Mouse (Mus musculus) forebrain, embryonic 12.5 days (tissue): ENCODE results near the gene Oas1f. TPM values are rescaled to one million over a fixed set of nuclear protein-coding genes. Genes with fewer than 3 reads are reported as not detected.
"Not testable (repeated sequence)": the region's sequence is repeated elsewhere in the genome, so short reads cannot be mapped to it uniquely, and the experiment has no call there.

Experiments
- ATAC-seq: fragments of 200-750 bp; cut with Nextera tagmentation; 2 replicates; pipeline ENCODE4 v1.8.0; 2017; ENCODE audit warnings: moderate TSS enrichment; ENCODE audit not compliant: low FRiP score
- H3K27ac ChIP-seq: fragments of 300-500 bp; sonication (generic); 2 replicates; pipeline ENCODE4 v1.5.1; 2016; ENCODE audit warnings: mild to moderate bottlenecking
- H3K27me3 ChIP-seq: fragments of 300-500 bp; sonication (generic); 2 replicates; pipeline ENCODE4 v1.6.1; 2016; ENCODE audit warnings: mild to moderate bottlenecking
- H3K36me3 ChIP-seq: fragments of 300-500 bp; sonication (generic); replicated peaks from 2 replicates; pipeline ENCODE4 v1.6.1; 2016; ENCODE audit warnings: mild to moderate bottlenecking
- H3K4me1 ChIP-seq: fragments of 300-500 bp; sonication (generic); 2 replicates; pipeline ENCODE4 v1.6.1; 2016
- H3K4me2 ChIP-seq: fragments of 300-500 bp; sonication (generic); 2 replicates; pipeline ENCODE4 v1.6.1; 2016; ENCODE audit warnings: mild to moderate bottlenecking, moderate library complexity
- H3K4me3 ChIP-seq: fragments of 300-500 bp; sonication (generic); replicated peaks from 2 replicates; pipeline ENCODE4 v1.5.1; 2016; ENCODE audit warnings: mild to moderate bottlenecking
- H3K9ac ChIP-seq: fragments of 300-500 bp; sonication (generic); 2 replicates; pipeline ENCODE4 v1.6.1; 2016; ENCODE audit warnings: mild to moderate bottlenecking
- H3K9me3 ChIP-seq: fragments of 300-500 bp; sonication (generic); 2 replicates; pipeline ENCODE4 v1.6.1; 2016
- WGBS: fragments of 180-500 bp; shearing (Covaris S2); methylation state at CpG from one replicate; pipeline ENCODE4 v1.1.7; 2016; 5-methylcytosine and 5-hydroxymethylcytosine counted together
- polyA plus RNA-seq: library from polyadenylated mRNA; unstranded; fragments of >200 nt; fragmentation: Nextera tagmentation; extraction: Ambion mirVana; gene quantifications from 2 replicates; pipeline ENCODE4 v1.2.1, GENCODE M21; 2016

Gene Oas1f
- polyA plus RNA-seq, 1 experiment from 2014 or later = not detected

DNA sequence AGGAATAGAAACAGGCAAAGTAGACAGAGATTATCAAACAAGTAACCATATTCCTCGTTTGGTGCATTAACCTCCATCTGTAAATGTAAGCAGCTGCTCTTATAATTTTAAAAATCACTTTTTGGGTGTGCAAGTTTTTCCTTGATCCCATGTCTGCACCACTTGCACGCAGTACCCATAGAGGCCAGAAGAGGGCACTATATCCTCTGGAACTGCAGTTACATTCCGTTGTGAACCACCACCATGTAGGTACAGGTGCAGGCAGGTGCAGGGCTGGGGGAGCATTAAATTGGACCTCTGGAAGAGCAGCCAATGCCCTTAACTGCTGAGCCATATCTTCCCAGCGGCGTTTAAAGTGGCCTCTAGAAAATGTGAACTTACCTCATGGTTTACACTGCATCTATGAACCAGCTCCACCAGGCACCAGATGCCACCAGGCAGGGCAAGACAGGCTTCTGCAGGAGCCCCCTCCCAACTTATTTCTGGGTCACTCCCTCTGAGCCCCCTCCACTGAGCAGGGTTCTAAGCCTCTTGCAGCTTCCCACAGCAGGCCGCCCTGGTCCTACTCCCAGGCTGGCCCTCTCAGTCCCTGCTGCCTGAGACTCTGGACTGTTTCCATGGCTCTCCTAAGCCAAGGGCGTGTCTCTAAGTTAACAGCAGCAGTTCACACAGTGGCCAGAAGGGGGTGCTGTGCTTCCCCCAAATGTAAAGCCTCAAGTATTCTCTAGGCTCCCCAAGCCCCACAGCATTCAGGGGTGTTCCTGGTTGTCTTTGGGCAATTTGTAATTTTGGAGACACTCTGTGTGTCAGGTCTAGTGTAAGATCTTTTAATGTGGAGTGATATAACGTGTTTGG, 10.2 kb upstream of the Oas1f start:
- H3K4me2 ChIP-seq = no peak overlapping the region
- H3K27me3 ChIP-seq = 0 out of 2 replicates have a peak, but pooled peaks cover 7% of the 10 kb centered on the region
- H3K27ac ChIP-seq = no peak overlapping the region
- WGBS = 9% methylated on average over 8 of the region's 8 CpGs
- H3K9me3 ChIP-seq = no peaks in the 10 kb centered on the region
- no peak overlapping the region for H3K9ac ChIP-seq
- no peaks in the 10 kb centered on the region for H3K36me3 ChIP-seq
- peaks cover 11% of the 10 kb centered on the region for H3K4me1 ChIP-seq
- no peak for ATAC-seq
- no peak overlapping the region for H3K4me3 ChIP-seq

DNA sequence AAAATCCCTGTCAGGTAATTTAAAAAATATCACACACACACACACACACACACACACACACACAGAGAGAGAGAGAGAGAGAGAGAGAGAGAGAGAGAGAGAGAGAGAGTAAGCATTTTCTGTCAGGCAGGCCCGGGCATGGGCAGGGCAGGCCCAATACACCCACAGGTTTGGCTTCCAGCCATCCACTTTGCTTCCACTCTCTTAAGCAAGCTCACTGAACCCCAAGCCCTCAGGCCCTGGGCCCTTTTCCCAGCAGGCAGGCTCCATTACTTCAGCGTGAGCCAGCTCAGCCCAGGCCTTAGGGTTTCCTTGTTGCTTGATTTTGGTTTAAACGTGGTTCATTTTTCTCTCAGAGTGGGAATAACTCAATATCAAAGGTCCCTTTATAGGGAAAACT, 2.5 kb upstream of the Oas1f start:
- Histone ChIP-seq H3K9ac (no peak overlapping the region), H3K4me3 (no peak overlapping the region), H3K27me3 (no peaks in the 10 kb centered on the region; the same call in 1 of the 2 replicates), H3K9me3 (no peaks in the 10 kb centered on the region), H3K27ac (no peak overlapping the region), H3K4me1 (no peaks in the 10 kb centered on the region), H3K36me3 (no peaks in the 10 kb centered on the region), H3K4me2 (no peak overlapping the region)
- 77% methylated on average over 3 of the region's 3 CpGs for WGBS
- no peak for ATAC-seq

DNA sequence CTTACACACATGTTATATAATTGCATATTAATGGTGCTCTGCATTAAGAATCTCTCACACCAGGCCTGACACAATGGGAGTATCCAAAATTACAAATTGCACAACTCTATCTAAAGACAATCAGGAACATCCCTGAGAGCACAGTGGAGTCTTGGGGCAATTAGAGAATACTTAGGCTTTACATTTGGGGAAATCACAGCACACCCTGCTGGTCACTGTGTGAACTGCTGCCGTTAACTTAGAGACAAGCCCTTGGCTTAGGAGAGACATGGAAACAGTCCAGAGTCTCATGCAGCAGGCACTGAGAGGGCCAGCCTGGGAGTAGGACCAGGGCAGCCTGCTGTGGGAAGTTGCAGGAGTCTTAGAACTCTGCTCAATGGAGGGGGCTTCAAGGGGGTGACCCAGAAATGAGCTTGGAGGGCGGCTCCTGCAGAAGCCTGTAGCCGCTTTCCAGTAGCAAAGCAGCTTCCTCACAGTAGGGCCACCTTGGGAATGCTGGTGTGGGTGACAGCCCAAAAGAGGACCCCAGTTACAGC, 2.5 kb downstream of the Oas1f start:
- no peak overlapping the region for H3K4me2 ChIP-seq
- no peaks in the 10 kb centered on the region for H3K4me1 ChIP-seq
- no peak overlapping the region for H3K9ac ChIP-seq
- 61% methylated on average over 3 of the region's 3 CpGs for WGBS
- no peak overlapping the region for H3K27ac ChIP-seq
- peaks cover 10% of the 10 kb centered on the region for H3K9me3 ChIP-seq
- H3K4me3 ChIP-seq = no peak overlapping the region
- no peaks in the 10 kb centered on the region; the same call in 1 of the 2 replicates for H3K27me3 ChIP-seq
- H3K36me3 ChIP-seq = no peaks in the 10 kb centered on the region
- ATAC-seq = no peak

GRCm38 (mm10) chr5:120859241-120859640, 12.1 kb downstream of the Oas1f start:
- no peaks in the 10 kb centered on the region for H3K4me1 ChIP-seq
- no peak overlapping the region for H3K4me2 ChIP-seq
- H3K36me3 ChIP-seq = no peaks in the 10 kb centered on the region
- ATAC-seq = no peak
- peaks cover 8% of the 10 kb centered on the region; the same call in 1 of the 2 replicates for H3K9me3 ChIP-seq
- WGBS = 78% methylated on average over 2 of the region's 2 CpGs
- H3K9ac ChIP-seq = no peak overlapping the region
- no peak overlapping the region for H3K27ac ChIP-seq
- H3K4me3 ChIP-seq = no peak overlapping the region
- H3K27me3 ChIP-seq = no peaks in the 10 kb centered on the region

GRCm38 (mm10) chr5:120861121-120861520, 14.0 kb downstream of the Oas1f start, which contains the start of gene Oas1h:
Gene Oas1h (plus strand): TSS chr5:120861421.
- Histone ChIP-seq H3K4me2 (no peak within 1 kb of the TSS), H3K36me3 (no peaks in the 10 kb centered on the region), H3K4me1 (no peaks in the 10 kb centered on the region), H3K27me3 (no peaks in the 10 kb centered on the region), H3K9me3 (no peaks in the 10 kb centered on the region), H3K4me3 (no peak within 1 kb of the TSS), H3K27ac (no peak within 1 kb of the TSS), H3K9ac (no peak within 1 kb of the TSS)
- WGBS = 52% methylated on average over 4 of the region's 4 CpGs
- ATAC-seq = no peak

DNA sequence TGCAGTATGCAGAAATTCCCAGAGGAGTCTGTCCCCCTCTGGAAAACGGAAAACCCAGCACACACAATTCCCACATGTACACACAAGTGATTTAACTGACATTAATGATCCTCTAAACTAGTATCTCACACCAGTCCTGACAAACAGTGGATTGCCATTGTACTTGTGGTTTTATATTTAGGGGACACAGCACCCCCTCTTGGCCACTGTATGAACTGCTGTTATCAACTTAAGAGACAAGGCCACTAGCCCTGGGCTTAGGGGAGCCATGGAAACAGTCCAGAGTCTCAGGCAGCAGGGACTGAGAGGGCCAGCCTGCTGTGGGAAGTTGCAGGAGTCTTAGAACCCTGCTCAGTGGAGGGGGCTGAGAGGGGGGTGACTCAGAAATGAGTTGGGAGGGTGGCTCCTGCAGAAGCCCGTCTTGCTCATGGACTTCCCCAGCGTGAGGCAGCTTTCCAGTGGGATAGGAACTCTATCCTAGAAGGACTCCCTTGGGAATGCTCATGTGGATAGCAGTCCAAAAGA, 18.2 kb downstream of the Oas1f start:
- no peak overlapping the region for H3K4me3 ChIP-seq
- no peak for ATAC-seq
- H3K9me3 ChIP-seq = no peaks in the 10 kb centered on the region
- H3K27me3 ChIP-seq = no peaks in the 10 kb centered on the region
- H3K9ac ChIP-seq = no peak overlapping the region
- H3K4me1 ChIP-seq = no peaks in the 10 kb centered on the region
- H3K4me2 ChIP-seq = no peak overlapping the region
- no peaks in the 10 kb centered on the region for H3K36me3 ChIP-seq
- H3K27ac ChIP-seq = no peak overlapping the region
- WGBS = 71% methylated on average over 3 of the region's 3 CpGs

DNA sequence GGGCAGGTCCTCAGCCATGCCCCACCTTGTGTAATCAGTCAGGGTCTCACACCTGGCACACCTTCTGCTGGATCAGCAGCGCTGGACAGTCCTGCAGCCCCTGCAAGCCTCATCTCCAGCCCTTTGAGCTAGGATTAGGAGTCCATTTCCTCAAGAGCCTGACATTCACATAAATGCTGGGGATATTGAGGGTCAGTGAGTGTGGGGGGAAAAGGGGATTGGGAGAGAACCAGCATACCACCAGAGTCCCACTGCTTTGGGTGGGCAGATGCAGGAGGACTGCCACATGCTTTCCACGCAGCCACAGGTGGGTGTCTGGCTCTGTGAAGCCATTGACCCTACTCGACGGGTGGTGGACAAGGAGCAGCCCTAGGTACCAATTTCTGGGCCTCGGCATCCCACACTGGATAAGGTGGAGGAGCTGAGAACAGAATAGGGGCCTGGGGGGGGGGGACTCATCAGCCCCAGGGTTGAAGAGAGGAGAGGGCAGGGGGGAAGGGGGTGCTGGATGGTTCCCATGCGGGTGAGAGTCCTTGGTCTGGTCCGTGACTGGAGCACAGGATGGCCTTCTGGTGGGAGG, 22.4 kb downstream of the Oas1f start:
- no peak for ATAC-seq
- Histone ChIP-seq H3K4me1 (no peaks in the 10 kb centered on the region), H3K27me3 (no peaks in the 10 kb centered on the region), H3K4me2 (no peak overlapping the region), H3K36me3 (no peaks in the 10 kb centered on the region), H3K27ac (no peak overlapping the region), H3K9me3 (no peaks in the 10 kb centered on the region), H3K9ac (no peak overlapping the region), H3K4me3 (no peak overlapping the region)
- WGBS = 80% methylated on average over 7 of the region's 7 CpGs

DNA sequence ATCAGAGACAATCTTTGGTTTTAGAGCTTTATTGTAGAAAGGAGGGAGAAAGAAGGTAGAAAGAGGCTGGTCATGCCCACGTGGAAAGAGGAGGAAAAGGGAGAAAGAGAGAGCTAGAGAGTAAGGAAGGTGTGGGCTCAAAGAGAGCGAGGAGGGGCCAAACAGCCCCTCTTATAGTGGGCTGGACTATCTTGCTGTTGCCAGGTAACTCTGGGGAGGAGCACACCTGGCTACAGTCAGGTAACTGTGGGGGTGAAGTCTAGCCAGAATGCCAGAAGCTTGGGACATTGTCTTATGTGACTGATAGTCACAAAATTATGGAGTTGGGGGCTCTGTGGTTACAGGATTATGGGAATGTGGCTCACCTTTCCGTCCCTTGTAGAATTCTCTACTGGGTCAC, 22.9 kb downstream of the Oas1f start:
- Histone ChIP-seq H3K4me3 (no peak overlapping the region), H3K27me3 (no peaks in the 10 kb centered on the region), H3K9me3 (no peaks in the 10 kb centered on the region), H3K36me3 (no peaks in the 10 kb centered on the region), H3K9ac (no peak overlapping the region), H3K4me1 (no peaks in the 10 kb centered on the region), H3K27ac (no peak overlapping the region), H3K4me2 (no peak overlapping the region)
- 73% methylated on average over 3 of the region's 3 CpGs for WGBS
- no peak for ATAC-seq

- no peaks in the 10 kb centered on the region for H3K9me3 ChIP-seq
- no peak overlapping the region for H3K27ac ChIP-seq
- no peak overlapping the region for H3K9ac ChIP-seq
- H3K4me3 ChIP-seq = no peak overlapping the region
- WGBS = 68% methylated on average over 7 of the region's 7 CpGs
- H3K36me3 ChIP-seq = no peaks in the 10 kb centered on the region
- no peaks in the 10 kb centered on the region for H3K4me1 ChIP-seq
- ATAC-seq = no peak
- no peaks in the 10 kb centered on the region for H3K27me3 ChIP-seq
- no peak overlapping the region for H3K4me2 ChIP-seq
Observed at GRCm38 (mm10) chr5:120870782-120871181, 23.6 kb downstream of the Oas1f start.

GRCm38 (mm10) chr5:120871469-120871868, 24.3 kb downstream of the Oas1f start:
- no peaks in the 10 kb centered on the region for H3K4me1 ChIP-seq
- no peaks in the 10 kb centered on the region for H3K9me3 ChIP-seq
- H3K9ac ChIP-seq = no peak overlapping the region
- H3K27ac ChIP-seq = no peak overlapping the region
- no peaks in the 10 kb centered on the region for H3K36me3 ChIP-seq
- WGBS = 60% methylated on average over 2 of the region's 2 CpGs
- ATAC-seq = no peak
- no peak overlapping the region for H3K4me2 ChIP-seq
- H3K27me3 ChIP-seq = no peaks in the 10 kb centered on the region
- H3K4me3 ChIP-seq = no peak overlapping the region

DNA sequence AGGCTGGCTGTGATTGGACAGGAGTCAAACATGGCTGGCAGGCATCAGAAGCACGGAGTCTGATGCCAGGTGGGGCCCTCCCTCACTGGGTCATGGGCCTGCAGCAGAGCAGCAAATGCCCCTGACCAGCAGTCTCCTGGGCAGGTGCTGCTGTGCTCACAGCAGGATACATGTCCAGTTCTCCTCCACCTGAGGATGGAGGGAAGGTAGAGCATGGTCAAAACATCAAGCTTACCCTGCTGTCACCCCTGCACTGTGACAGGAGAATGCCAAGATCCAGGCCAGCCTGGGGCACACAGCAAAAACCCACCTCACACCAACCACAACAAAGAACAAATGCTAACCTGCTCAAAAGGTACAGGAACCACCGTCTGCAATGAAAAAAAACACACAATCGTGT, 29.7 kb downstream of the Oas1f start:
- H3K9me3 ChIP-seq, H3K36me3 ChIP-seq, H3K9ac ChIP-seq, H3K27me3 ChIP-seq, H3K27ac ChIP-seq, H3K4me2 ChIP-seq, ATAC-seq, H3K4me1 ChIP-seq, H3K4me3 ChIP-seq: not testable (repeated sequence)
- WGBS = 85% methylated on average over 2 of the region's 3 CpGs

DNA sequence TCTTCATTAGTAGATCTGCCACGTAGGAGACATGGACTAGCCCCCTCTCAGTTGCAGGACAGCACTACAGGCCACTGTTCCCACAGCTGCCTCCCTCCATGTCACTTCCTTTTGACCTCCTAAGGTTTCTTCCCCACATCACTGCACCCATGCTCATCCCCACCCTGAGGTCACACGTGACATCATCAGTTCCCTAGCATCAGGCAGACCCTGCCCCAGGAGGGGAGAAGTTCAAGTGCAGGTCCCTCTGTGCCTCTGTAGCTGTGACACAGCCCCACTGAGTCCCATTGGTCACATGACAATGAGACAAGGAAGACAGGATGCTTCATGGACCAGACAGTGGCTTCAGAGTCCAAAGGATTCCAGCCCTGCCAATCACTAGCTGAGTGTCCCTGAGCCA, 30.2 kb downstream of the Oas1f start:
- not testable (repeated sequence) for H3K27me3 ChIP-seq, H3K4me3 ChIP-seq, H3K4me1 ChIP-seq, H3K4me2 ChIP-seq, H3K9me3 ChIP-seq, H3K36me3 ChIP-seq, ATAC-seq, H3K27ac ChIP-seq, H3K9ac ChIP-seq
- WGBS = 83% methylated on average over 2 of the region's 2 CpGs
